Mouse (Mus musculus) CH12.LX (cell line): Measurements from ENCODE around the gene Gsto2. TPM values are rescaled to one million over a fixed set of nuclear protein-coding genes. Genes with fewer than 3 reads are reported as not detected.

ENCODE experiments used
- DNase-seq: peaks from one replicate; pipeline ENCODE4 v3.0.0-alpha.2; 2013; ENCODE audit errors: extremely low read depth
- H3K27ac ChIP-seq: 2 replicates; pipeline ENCODE4 v1.5.1; 2012; ENCODE audit warnings: low read depth, mild to moderate bottlenecking, control low read depth, moderate library complexity; ENCODE audit not compliant: insufficient read depth
- H3K27me3 ChIP-seq: replicated peaks from 2 replicates; pipeline ENCODE3; 2012; ENCODE audit warnings: inconsistent platforms
- H3K36me3 ChIP-seq, 2 experiments: replicated peaks in 1 of 2; 2 replicates each; pipeline versions ENCODE3 to v1.6.1; 2012; ENCODE audit warnings: inconsistent platforms in 1 of 2, low read length in 1 of 2, mild to moderate bottlenecking in 1 of 2, mixed read lengths in 1 of 2, moderate library complexity in 1 of 2; ENCODE audit not compliant: control insufficient read depth in 1 of 2, insufficient read depth in 1 of 2
- H3K4me1 ChIP-seq, 2 experiments: 2 replicates each; pipeline ENCODE4 v1.6.1; 2012; ENCODE audit warnings: inconsistent platforms in 1 of 2, moderate library complexity in 1 of 2; ENCODE audit not compliant: insufficient read depth in 2 of 2, control insufficient read depth in 1 of 2
- H3K4me2 ChIP-seq: 2 replicates; pipeline ENCODE4 v1.6.1; 2012; ENCODE audit warnings: low read depth, mild to moderate bottlenecking, control low read depth; ENCODE audit not compliant: poor library complexity, insufficient read depth, severe bottlenecking
- H3K4me3 ChIP-seq, 3 experiments: fragments of 150-350 bp in 1 of 3; sonication (generic) in 1 of 3; replicated peaks in 1 of 3; 2 replicates each; pipeline versions ENCODE3 to v1.5.1; 2011 to 2012; ENCODE audit warnings: low read depth in 2 of 3, low read length in 2 of 3, mild to moderate bottlenecking in 2 of 3, moderate library complexity in 2 of 3, control low read depth in 1 of 3, improper control_type of control experiment in 1 of 3, inconsistent platforms in 1 of 3, mixed read lengths in 1 of 3; ENCODE audit not compliant: poor library complexity in 1 of 3
- H3K79me2 ChIP-seq: replicated peaks from 2 replicates; pipeline ENCODE4 v1.6.1; 2012; ENCODE audit warnings: mild to moderate bottlenecking, moderate library complexity; ENCODE audit not compliant: control insufficient read depth, poor library complexity, insufficient read depth, severe bottlenecking; ENCODE audit errors: extremely low read depth
- H3K9ac ChIP-seq: 2 replicates; pipeline ENCODE4 v1.6.1; 2012; ENCODE audit warnings: low read depth, mild to moderate bottlenecking, control low read depth, moderate library complexity; ENCODE audit not compliant: insufficient read depth
- H3K9me3 ChIP-seq: replicated peaks from 2 replicates; pipeline ENCODE3; 2012; ENCODE audit warnings: low read length, inconsistent platforms, mixed read lengths
- CHD2 ChIP-seq: IDR thresholded peaks from 2 replicates; pipeline ENCODE4 v1.6.1; 2011; ENCODE audit warnings: low read length, improper control_type of control experiment
- CTCF ChIP-seq, 2 experiments: IDR thresholded peaks in 1 of 2; conservative IDR thresholded peaks in 1 of 2; 2 replicates each; pipeline ENCODE4 v1.5.1; 2011 to 2012; ENCODE audit warnings: low read depth in 2 of 2, low read length in 2 of 2, improper control_type of control experiment in 1 of 2, inconsistent platforms in 1 of 2, mild to moderate bottlenecking in 1 of 2, moderate library complexity in 1 of 2
- E2F4 ChIP-seq: IDR thresholded peaks from 2 replicates; pipeline ENCODE4 v1.6.1; 2011; ENCODE audit warnings: low read depth, low read length, improper control_type of control experiment; ENCODE audit not compliant: insufficient replicate concordance
- ELF1 ChIP-seq: IDR thresholded peaks from 2 replicates; pipeline ENCODE4 v1.6.1; 2014; ENCODE audit warnings: low read depth, mild to moderate bottlenecking, inconsistent platforms, low read length, improper control_type of control experiment
- ETS1 ChIP-seq: conservative IDR thresholded peaks from 2 replicates; pipeline ENCODE4 v1.6.1; 2012; ENCODE audit warnings: low read depth, mild to moderate bottlenecking, inconsistent platforms, low read length, improper control_type of control experiment, moderate library complexity
- MAFK ChIP-seq: IDR thresholded peaks from 2 replicates; pipeline ENCODE4 v1.6.1; 2011; ENCODE audit warnings: low read length, improper control_type of control experiment; ENCODE audit not compliant: insufficient replicate concordance
- MEF2A ChIP-seq: IDR thresholded peaks from 2 replicates; pipeline ENCODE4 v1.6.1; 2014; ENCODE audit warnings: low read depth, mild to moderate bottlenecking, inconsistent platforms, low read length, improper control_type of control experiment, borderline replicate concordance
- PAX5 ChIP-seq: IDR thresholded peaks from 2 replicates; pipeline ENCODE4 v1.6.1; 2012; ENCODE audit warnings: low read length, inconsistent platforms, mixed read lengths
- POLR2AphosphoS2 ChIP-seq: IDR thresholded peaks from 2 replicates; pipeline ENCODE4 v1.6.1; 2011; ENCODE audit warnings: low read depth, low read length, improper control_type of control experiment
- RCOR1 ChIP-seq: conservative IDR thresholded peaks from 2 replicates; pipeline ENCODE4 v1.6.1; 2012; ENCODE audit warnings: low read depth, mild to moderate bottlenecking, inconsistent platforms, low read length, improper control_type of control experiment
- USF2 ChIP-seq: conservative IDR thresholded peaks from 2 replicates; pipeline ENCODE4 v1.6.1; 2011; ENCODE audit warnings: low read depth, low read length, improper control_type of control experiment
- ZMIZ1 ChIP-seq: IDR thresholded peaks from 2 replicates; pipeline ENCODE4 v1.6.1; 2012; ENCODE audit warnings: low read depth, mild to moderate bottlenecking, inconsistent platforms, low read length, improper control_type of control experiment
- dilution Hi-C: fragments of 300-500 bp; cut with MboI; formaldehyde crosslinking; loops from 2 replicates; pipeline ENCODE4 v1.14.3; 2020; ENCODE audit warnings: low sequenced_read_pairs; ENCODE audit not compliant: extremely low pct_unique_long_range_greater_than_20kb, extremely low pct_ligation_motif_present
- in situ Hi-C: fragments of 300-500 bp; cut with MboI; formaldehyde crosslinking; loops from 3 replicates; pipeline ENCODE4 v1.14.3; 2019; ENCODE audit warnings: low sequenced_read_pairs, low pct_ligation_motif_present, low pct_unique_long_range_greater_than_20kb, mixed read lengths
- polyA plus RNA-seq: library from polyadenylated mRNA; unstranded; fragments of >175 nt; gene quantifications from 2 replicates; pipeline ENCODE4 v1.2.1, GENCODE M21; 2012; ENCODE audit warnings: low read depth; ENCODE audit not compliant: insufficient read length
- total RNA-seq, 2 experiments: library from RNA; depleted of rRNA; stranded (reverse); fragments of 300-350 nt in 1 of 2; fragments of >200 nt in 1 of 2; gene quantifications; 2 replicates each; pipeline ENCODE4 v1.2.3; 2012 to 2014

The Gsto2 gene
- total and polyA plus RNA-seq, 3 experiments = 0.49 to 1.4 (median 1.3) TPM

DNA sequence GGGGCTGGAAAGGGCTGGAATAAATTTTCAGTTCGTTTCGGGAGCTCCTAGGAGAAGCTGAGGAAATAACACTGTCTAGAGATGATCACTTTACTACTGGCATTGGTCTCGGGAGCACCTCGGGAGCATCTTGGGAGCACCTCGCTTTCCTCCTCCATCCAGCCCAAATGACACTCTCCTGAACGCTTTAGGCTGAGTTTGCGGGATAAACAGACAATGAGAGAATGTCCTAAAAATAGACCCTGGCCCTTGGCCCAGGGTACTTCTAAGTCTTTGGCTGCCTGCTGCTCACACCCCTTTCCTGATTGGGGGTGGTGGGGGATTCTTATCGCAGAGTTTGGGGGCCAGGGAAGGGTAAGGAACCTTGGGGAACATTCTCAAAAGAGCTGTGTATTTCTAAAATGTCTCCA lies 54.6 kb downstream of the Gsto2 start:
- no peak for DNase-seq
- dilution Hi-C loops = no loop called here

DNA sequence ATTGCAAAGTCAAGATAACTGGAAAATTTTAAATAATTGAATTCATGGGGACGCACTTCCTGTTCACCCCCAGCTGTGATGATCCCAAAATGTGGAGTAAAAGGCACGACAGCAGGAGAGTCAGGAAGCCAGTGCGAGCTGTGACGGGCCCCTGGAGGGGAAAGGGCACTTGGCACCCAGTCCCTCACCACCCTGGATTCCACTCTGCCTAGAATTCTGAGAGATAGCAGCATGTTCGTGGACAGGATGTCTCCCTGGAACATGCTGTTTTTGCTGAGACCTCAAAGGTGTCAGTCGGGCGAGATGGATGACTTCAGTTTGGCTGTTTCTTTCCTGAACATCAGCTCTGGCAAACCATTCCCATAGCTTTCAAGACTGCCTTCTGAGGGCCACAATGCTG lies 60.5 kb downstream of the Gsto2 start:
- Histone ChIP-seq H3K4me2 (no peak overlapping the region), H3K27ac (no peak overlapping the region), H3K27me3 (no peaks in the 10 kb centered on the region), H3K9ac (no peak overlapping the region), H3K36me3 (no peaks in the 10 kb centered on the region), H3K79me2 (no peaks in the 10 kb centered on the region), H3K4me1 (no peaks in the 10 kb centered on the region), H3K4me3 (no peak overlapping the region), H3K9me3 (peaks cover 2% of the 10 kb centered on the region)
- dilution Hi-C loops (no loop called here), in situ Hi-C loops (loop anchor here (25.0 kb wide), 1 partner anchor 264 kb away; no protein-coding TSS in a partner anchor)
- TF ChIP-seq E2F4 (no peak), ELF1 (no peak), POLR2AphosphoS2 (no peak), ZMIZ1 (no peak), PAX5 (no peak), CTCF (conservative IDR thresholded peaks at IDR 0.05 in 1 of 2, IDR thresholded peaks at IDR 0.05 in 1 of 2; ENCODE audit: low read depth in 2 of 2, low read length in 2 of 2) (no peak), USF2 (no peak), MEF2A (no peak)
- no peak for DNase-seq

More for the DNA sequence above, 54.6 kb downstream of the Gsto2 start:
- Histone ChIP-seq H3K4me3 (peak overlapping the region in 2 of 3 experiments; percentile 97 to 99), H3K79me2 (peaks cover 15% of the 10 kb centered on the region; the same call in 1 of the 2 replicates), H3K27me3 (no peaks in the 10 kb centered on the region), H3K4me2 (peak overlapping the region; percentile 56), H3K27ac (no peak overlapping the region), H3K9me3 (no peaks in the 10 kb centered on the region), H3K4me1 (peaks cover 14 to 34% of the 10 kb centered on the region in 2 experiments), H3K36me3 (peaks cover 0 to 12% of the 10 kb centered on the region in 2 experiments), H3K9ac (peak overlapping the region; percentile 30)
- no peak for TF ChIP-seq E2F4
- in situ Hi-C loops = no loop called here

DNA sequence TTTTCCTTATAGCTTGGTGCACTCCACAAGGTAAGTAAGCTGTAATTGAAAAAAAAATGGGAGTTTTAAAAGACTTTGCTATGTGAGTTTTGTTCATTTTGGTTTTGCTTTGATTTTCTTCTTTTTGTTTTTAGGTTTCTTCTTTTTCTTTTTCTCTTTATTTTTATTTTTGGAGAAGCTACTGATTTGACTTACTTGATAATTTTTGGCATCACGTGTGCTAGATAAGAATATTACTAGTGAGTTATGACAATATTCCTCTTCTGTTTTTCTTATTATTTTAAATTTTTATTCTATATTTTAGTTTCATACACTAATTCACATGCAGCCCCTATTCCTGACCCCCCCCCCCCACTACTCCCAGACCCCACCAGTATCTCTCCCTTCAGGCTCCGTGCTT lies 61.7 kb downstream of the Gsto2 start:
- Histone ChIP-seq H3K79me2 (no peaks in the 10 kb centered on the region), H3K4me3 (no peak overlapping the region), H3K4me2 (no peak overlapping the region), H3K36me3 (no peaks in the 10 kb centered on the region), H3K4me1 (no peaks in the 10 kb centered on the region), H3K27me3 (no peaks in the 10 kb centered on the region), H3K9me3 (peaks cover 2% of the 10 kb centered on the region), H3K27ac (no peak overlapping the region), H3K9ac (no peak overlapping the region)
- in situ Hi-C loops = loop anchor here (25.0 kb wide), 1 partner anchor 265 kb away; no protein-coding TSS in a partner anchor
- dilution Hi-C loops = no loop called here
- no peak for DNase-seq
- TF ChIP-seq MAFK = no peak
- TF ChIP-seq E2F4 = no peak
- TF ChIP-seq CHD2 = no peak
- no peak for TF ChIP-seq RCOR1
- no peak for TF ChIP-seq ETS1
